Mouse (Mus musculus): ENCODE measurements around the gene Rnf152. TPM values are rescaled to one million over a fixed set of nuclear protein-coding genes. Genes with fewer than 3 reads are reported as not detected.
A peak's percentile ranks its signal among the peaks of the same experiment; 100 is the strongest.

Rnf152 gene
- 26.8 and 29.8 TPM in 2 replicates for total RNA-seq (2014; rRNA removed)
- 15.1 and 16.6 TPM in 2 replicates for polyA plus RNA-seq (2015; fragmentation: Nextera tagmentation; extraction: Ambion mirVana)

DNA sequence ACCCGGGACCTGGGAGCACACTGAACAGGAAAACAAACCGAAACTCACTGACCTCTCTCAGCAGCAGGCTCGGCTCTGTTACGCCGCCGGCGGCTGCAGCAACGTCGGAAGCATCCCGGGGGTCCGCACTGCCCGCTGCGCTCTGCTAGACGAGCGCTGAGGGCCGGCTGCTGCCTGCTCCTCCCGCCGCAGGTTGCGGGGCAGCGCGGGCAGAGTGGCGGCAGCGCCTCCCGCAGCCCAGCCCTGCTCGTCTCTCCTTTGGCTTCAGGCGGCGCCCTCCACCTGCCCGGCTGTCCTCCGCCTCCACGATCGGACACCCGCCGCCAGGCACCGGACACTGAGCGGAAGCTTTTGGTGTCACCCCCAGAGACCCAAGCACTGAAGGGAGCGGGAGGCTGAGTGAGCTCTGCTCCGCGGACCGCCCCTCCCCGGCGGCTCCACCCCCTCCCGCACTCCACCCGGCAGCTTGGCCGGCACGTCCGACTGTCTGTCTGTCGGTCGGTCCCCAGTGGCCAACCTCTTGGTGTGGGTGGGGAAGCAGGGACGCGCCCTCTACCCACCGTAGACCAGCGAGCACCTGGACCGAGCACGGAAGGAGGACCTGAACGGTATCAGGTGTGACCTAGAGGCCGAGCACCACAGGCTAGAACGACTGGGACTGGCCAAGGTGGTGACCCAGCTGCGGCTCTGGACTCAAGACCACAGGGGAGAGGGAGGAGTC, at the start of gene Rnf152:
Gene Rnf152 (minus strand): TSS at position 420 of the 721 bp plus-strand sequence.
- peak within 1 kb of the TSS; percentile 89 for H3K4me2 ChIP-seq (ENCODE audit: low read depth, low read length)
- peak within 1 kb of the TSS; percentile 78 for H3K9ac ChIP-seq (replicated peaks; ENCODE audit: low read length)
- H3K27ac ChIP-seq: peak within 1 kb of the TSS; percentile 80
- no peaks in the 10 kb centered on the region for H3K27me3 ChIP-seq (ENCODE audit: insufficient read depth, low read length)
- TF ChIP-seq CTCF (IDR thresholded peaks at IDR 0.05; ENCODE audit: low read depth): peak; percentile 31; the same call in 1 of the 2 replicates
- ATAC-seq (peak; percentile 74), DNase-seq (ENCODE audit: low spot score) (peak; percentile 61)
- WGBS: under 1% methylated on average over 55 of the region's 58 CpGs
- H3K9me3 ChIP-seq (ENCODE audit: low read length): no peaks in the 10 kb centered on the region
- no peaks in the 10 kb centered on the region for H3K4me1 ChIP-seq (ENCODE audit: insufficient read depth, low read length)
- peak within 1 kb of the TSS; percentile 87 for H3K4me3 ChIP-seq (ENCODE audit: low read length)
- no peaks in the 10 kb centered on the region for H3K36me3 ChIP-seq (ENCODE audit: insufficient read depth, low read length)

DNA sequence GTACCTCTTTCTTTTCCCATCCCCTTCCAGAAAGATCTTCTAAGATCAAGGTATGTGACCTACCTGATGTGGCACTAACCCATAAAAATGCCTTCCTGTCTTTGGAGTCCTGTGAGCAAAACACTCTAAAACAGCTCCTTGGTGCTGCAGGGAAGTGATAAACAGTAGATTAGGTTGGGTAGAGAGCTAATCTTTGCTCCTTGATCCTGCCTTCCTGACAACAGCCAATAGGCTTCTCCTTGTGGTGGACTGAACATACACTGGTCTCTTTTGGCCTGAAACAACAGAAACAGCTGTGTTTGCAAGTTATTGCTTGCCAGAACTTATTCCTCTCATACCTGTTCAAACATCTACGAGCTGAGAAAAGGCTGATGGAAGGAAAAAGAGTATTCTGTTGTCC, 46.3 kb upstream of the Rnf152 start:
- TF ChIP-seq CTCF (IDR thresholded peaks at IDR 0.05; ENCODE audit: low read depth): no peak
- H3K36me3 ChIP-seq (ENCODE audit: insufficient read depth, low read length): no peaks in the 10 kb centered on the region
- H3K9me3 ChIP-seq (ENCODE audit: low read length): no peaks in the 10 kb centered on the region
- 50% methylated on average over 1 of the region's 1 CpGs for WGBS
- H3K4me1 ChIP-seq (ENCODE audit: insufficient read depth, low read length): no peaks in the 10 kb centered on the region
- H3K27ac ChIP-seq: no peak overlapping the region
- no peaks in the 10 kb centered on the region for H3K27me3 ChIP-seq (ENCODE audit: insufficient read depth, low read length)
- no peak overlapping the region for H3K4me3 ChIP-seq (ENCODE audit: low read length)
- ATAC-seq (no peak), DNase-seq (ENCODE audit: low spot score) (no peak)
- no peak overlapping the region for H3K4me2 ChIP-seq (ENCODE audit: low read depth, low read length)
- H3K9ac ChIP-seq (replicated peaks; ENCODE audit: low read length): no peak overlapping the region

DNA sequence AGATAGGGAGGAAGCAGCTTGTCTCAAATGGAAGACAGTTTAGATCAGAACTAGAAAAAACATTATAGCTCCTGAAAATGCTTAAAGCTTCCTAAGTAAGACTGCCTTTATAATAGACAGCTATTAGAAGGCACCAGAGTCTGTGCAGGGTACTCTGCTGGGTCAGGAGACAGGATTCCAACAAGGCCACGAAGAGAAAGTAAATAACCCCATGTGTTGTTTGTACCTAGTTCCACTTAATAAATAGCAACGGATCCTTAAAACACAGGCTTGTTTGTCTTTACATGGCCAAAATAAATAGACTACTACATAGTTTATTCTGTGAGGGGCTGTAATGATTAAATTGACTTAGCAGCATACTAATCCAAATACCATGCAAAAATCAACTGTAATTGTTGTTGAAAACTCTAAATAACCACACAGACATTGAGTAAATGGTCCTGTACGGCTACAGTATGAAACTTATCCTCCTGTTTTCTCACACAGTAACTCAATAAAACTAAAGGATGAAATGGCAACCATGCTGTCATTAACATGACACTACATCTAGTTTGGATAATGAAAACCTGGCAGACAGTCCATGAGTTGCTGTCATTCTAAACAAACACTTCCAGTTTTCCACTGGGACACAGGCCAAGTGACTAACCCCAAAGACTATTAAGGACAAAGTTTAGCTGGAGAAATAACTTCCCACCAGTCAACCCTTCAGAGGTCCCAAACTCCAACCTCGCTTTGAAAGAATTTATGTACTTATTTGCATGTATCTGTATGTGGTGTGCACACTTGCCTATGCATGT, 27.8 kb upstream of the Rnf152 start:
- DNase-seq (ENCODE audit: low spot score): no peak
- H3K27me3 ChIP-seq (ENCODE audit: insufficient read depth, low read length): no peaks in the 10 kb centered on the region
- no peak for TF ChIP-seq CTCF (IDR thresholded peaks at IDR 0.05; ENCODE audit: low read depth)
- no peak overlapping the region for H3K27ac ChIP-seq
- H3K36me3 ChIP-seq (ENCODE audit: insufficient read depth, low read length): no peaks in the 10 kb centered on the region
- no peaks in the 10 kb centered on the region for H3K4me1 ChIP-seq (ENCODE audit: insufficient read depth, low read length)
- no peak for ATAC-seq
- WGBS: 59% methylated on average over 4 of the region's 4 CpGs
- no peak overlapping the region for H3K4me2 ChIP-seq (ENCODE audit: low read depth, low read length)
- no peaks in the 10 kb centered on the region for H3K9me3 ChIP-seq (ENCODE audit: low read length)
- no peak overlapping the region for H3K4me3 ChIP-seq (ENCODE audit: low read length)
- H3K9ac ChIP-seq (replicated peaks; ENCODE audit: low read length): no peak overlapping the region

DNA sequence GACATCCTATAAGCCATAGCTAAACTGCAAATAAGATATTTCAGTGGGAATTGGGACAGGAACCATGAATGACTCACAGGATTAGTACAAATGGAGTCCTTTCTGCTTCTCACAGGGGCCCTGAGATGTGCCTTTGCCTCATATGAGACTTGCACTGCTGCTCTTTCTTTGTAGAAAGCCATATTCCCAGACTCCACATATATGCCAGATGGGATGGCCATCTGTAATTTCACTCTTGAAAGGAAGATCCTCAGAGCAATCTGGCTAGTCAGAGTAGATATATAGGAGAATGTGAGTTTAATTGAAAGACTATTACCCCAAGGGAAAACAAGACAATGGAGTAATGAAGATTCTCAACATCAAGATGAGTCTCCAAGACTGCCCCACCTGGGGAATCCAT, 21.0 kb upstream of the Rnf152 start:
- DNase-seq (ENCODE audit: low spot score) (no peak), ATAC-seq (no peak)
- Histone ChIP-seq H3K4me1 (ENCODE audit: insufficient read depth, low read length) (no peaks in the 10 kb centered on the region), H3K27me3 (ENCODE audit: insufficient read depth, low read length) (no peaks in the 10 kb centered on the region), H3K4me3 (ENCODE audit: low read length) (no peak overlapping the region), H3K9me3 (ENCODE audit: low read length) (no peaks in the 10 kb centered on the region), H3K36me3 (ENCODE audit: insufficient read depth, low read length) (no peaks in the 10 kb centered on the region), H3K9ac (replicated peaks; ENCODE audit: low read length) (no peak overlapping the region), H3K4me2 (ENCODE audit: low read depth, low read length) (no peak overlapping the region), H3K27ac (no peak overlapping the region)
- TF ChIP-seq CTCF (IDR thresholded peaks at IDR 0.05; ENCODE audit: low read depth): no peak

DNA sequence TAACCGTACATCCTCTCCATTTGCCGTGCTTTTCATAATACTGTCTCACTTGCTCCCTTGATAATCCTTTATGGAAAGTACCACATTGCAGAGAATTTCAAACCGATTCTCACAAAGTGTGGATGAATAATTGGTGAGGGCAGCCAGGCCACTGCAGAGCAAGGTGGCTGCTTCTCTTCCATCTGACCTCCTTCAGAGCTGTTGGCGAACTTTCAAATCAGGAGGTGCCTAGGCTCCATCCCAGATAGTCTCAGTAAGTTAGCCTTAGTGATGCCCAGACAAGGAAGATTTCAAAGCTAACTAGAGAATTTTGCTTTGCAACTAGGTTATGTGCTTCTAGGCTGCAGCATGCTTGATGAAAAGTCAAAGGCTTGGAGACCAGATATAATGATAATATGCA, 18.1 kb upstream of the Rnf152 start:
- Histone ChIP-seq H3K27me3 (ENCODE audit: insufficient read depth, low read length) (no peaks in the 10 kb centered on the region), H3K27ac (no peak overlapping the region), H3K4me2 (ENCODE audit: low read depth, low read length) (no peak overlapping the region), H3K9ac (replicated peaks; ENCODE audit: low read length) (no peak overlapping the region), H3K36me3 (ENCODE audit: insufficient read depth, low read length) (no peaks in the 10 kb centered on the region), H3K4me1 (ENCODE audit: insufficient read depth, low read length) (no peaks in the 10 kb centered on the region), H3K9me3 (ENCODE audit: low read length) (no peaks in the 10 kb centered on the region), H3K4me3 (ENCODE audit: low read length) (no peak overlapping the region)
- no peak for TF ChIP-seq CTCF (IDR thresholded peaks at IDR 0.05; ENCODE audit: low read depth)
- 82% methylated on average over 4 of the region's 4 CpGs for WGBS
- ATAC-seq (no peak), DNase-seq (ENCODE audit: low spot score) (no peak)

DNA sequence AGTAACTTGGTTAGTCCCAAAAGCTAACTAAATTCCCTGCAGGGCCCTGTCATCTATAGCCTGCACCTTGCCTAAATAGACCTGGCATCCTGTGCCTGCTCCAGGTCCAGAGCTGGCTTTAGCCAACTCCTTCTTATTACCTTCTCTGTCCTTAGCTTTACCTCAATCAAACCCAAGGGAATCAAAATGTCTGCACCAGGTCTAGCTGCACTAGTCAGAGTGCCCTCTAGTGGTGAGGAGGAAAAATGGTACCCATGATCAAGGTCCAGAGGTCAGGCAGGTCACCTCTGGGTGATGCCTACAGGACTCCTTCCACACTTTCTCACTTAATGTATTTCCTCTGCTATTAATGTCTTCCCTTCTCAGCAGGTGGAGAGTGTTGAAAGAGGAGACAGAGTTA, 6.2 kb upstream of the Rnf152 start:
- H3K27ac ChIP-seq: no peak overlapping the region
- H3K36me3 ChIP-seq (ENCODE audit: insufficient read depth, low read length): no peaks in the 10 kb centered on the region
- H3K4me2 ChIP-seq (ENCODE audit: low read depth, low read length): no peak overlapping the region
- ATAC-seq (no peak), DNase-seq (ENCODE audit: low spot score) (no peak)
- H3K4me3 ChIP-seq (ENCODE audit: low read length): no peak overlapping the region
- no peaks in the 10 kb centered on the region for H3K9me3 ChIP-seq (ENCODE audit: low read length)
- H3K4me1 ChIP-seq (ENCODE audit: insufficient read depth, low read length): no peaks in the 10 kb centered on the region
- no peak overlapping the region for H3K9ac ChIP-seq (replicated peaks; ENCODE audit: low read length)
- no peaks in the 10 kb centered on the region for H3K27me3 ChIP-seq (ENCODE audit: insufficient read depth, low read length)
- TF ChIP-seq CTCF (IDR thresholded peaks at IDR 0.05; ENCODE audit: low read depth): peak; percentile 58

GRCm38 (mm10) chr1:105358896-105359295, 2.4 kb upstream of the Rnf152 start:
- WGBS: 46% methylated on average over 4 of the region's 4 CpGs
- Histone ChIP-seq H3K27me3 (ENCODE audit: insufficient read depth, low read length) (no peaks in the 10 kb centered on the region), H3K4me1 (ENCODE audit: insufficient read depth, low read length) (no peaks in the 10 kb centered on the region), H3K9ac (replicated peaks; ENCODE audit: low read length) (no peak overlapping the region), H3K4me2 (ENCODE audit: low read depth, low read length) (no peak overlapping the region), H3K4me3 (ENCODE audit: low read length) (no peak overlapping the region), H3K36me3 (ENCODE audit: insufficient read depth, low read length) (no peaks in the 10 kb centered on the region), H3K9me3 (ENCODE audit: low read length) (no peaks in the 10 kb centered on the region), H3K27ac (no peak overlapping the region)
- no peak for ATAC-seq
- no peak for TF ChIP-seq CTCF (IDR thresholded peaks at IDR 0.05; ENCODE audit: low read depth)
- DNase-seq (ENCODE audit: low spot score): no peak

Measured in hindbrain, postnatal 0 days (tissue).